ENCODE assay signal across 12 mouse cellular contexts in genomic region chr4:102256170-102256960, GRCm38 (mm10).
DNase-seq lines count a peak whose midpoint lies in the region; ATAC-seq lines count a peak whose summit lies in the region.
"Had no signal": no experiment of that assay in that cellular context is flagged by ENCODE, and none has a peak within 500 bp of the region (broad histone marks: within the 10 kb centered on the region; RNA-seq: fewer than 3 reads in every experiment).

No protein-coding gene starts in this region.

- peaks cover 4 to 8% of the 10 kb centered on the region in 2 experiments; a peak in 1 of 4 replicates for H3K4me1 ChIP-seq in heart, embryonic 14.5 days (ENCODE audit: control insufficient read depth in 2 of 2, insufficient read depth in 2 of 2, low read length in 2 of 2)
- peaks cover 13% of the 10 kb centered on the region for H3K4me1 ChIP-seq in forebrain, embryonic 16.5 days (replicated peaks; ENCODE audit: control insufficient read depth, insufficient read depth, low read length)
- H3K4me1 ChIP-seq in midbrain, embryonic 14.5 days (ENCODE audit: control insufficient read depth, insufficient read depth, low read length): peaks cover 23% of the 10 kb centered on the region

- H3K9me3 ChIP-seq in heart, embryonic 14.5 days (ENCODE audit: control insufficient read depth, low read length): no peaks in the 10 kb centered on the region
- H3K9me3 ChIP-seq in forebrain, embryonic 16.5 days (ENCODE audit: control insufficient read depth, low read length): no peaks in the 10 kb centered on the region
- H3K9me3 ChIP-seq in midbrain, embryonic 14.5 days (ENCODE audit: control insufficient read depth, low read length): no peaks in the 10 kb centered on the region

- no peaks in the 10 kb centered on the region for H3K27me3 ChIP-seq in heart, embryonic 14.5 days (ENCODE audit: control insufficient read depth, insufficient read depth, low read length)
- H3K27me3 ChIP-seq in forebrain, embryonic 16.5 days (replicated peaks; ENCODE audit: control insufficient read depth, insufficient read depth, low read length): no peaks in the 10 kb centered on the region
- no peaks in the 10 kb centered on the region for H3K27me3 ChIP-seq in midbrain, embryonic 14.5 days (ENCODE audit: control insufficient read depth, insufficient read depth, low read length)

- no peaks in the 10 kb centered on the region for H3K36me3 ChIP-seq in heart, embryonic 14.5 days (ENCODE audit: control insufficient read depth, insufficient read depth, low read length)
- H3K36me3 ChIP-seq in forebrain, embryonic 16.5 days (ENCODE audit: control insufficient read depth, insufficient read depth): no peaks in the 10 kb centered on the region
- H3K36me3 ChIP-seq in midbrain, embryonic 14.5 days (ENCODE audit: control insufficient read depth, insufficient read depth, low read length): no peaks in the 10 kb centered on the region

- H3K27ac ChIP-seq in heart, embryonic 14.5 days (replicated peaks in 1 of 2; ENCODE audit: control insufficient read depth in 1 of 2, insufficient read depth in 1 of 2, low read depth in 2 of 2, low read length in 2 of 2): peak overlapping the region; percentile 64 to 74; a peak in 3 of 4 replicates
- H3K27ac ChIP-seq in forebrain, embryonic 16.5 days (ENCODE audit: low read length): no peak overlapping the region
- H3K27ac ChIP-seq in midbrain, embryonic 14.5 days (replicated peaks; ENCODE audit: low read depth, low read length): no peak overlapping the region
- H3K27ac ChIP-seq: liver, embryonic 14.5 days had no signal

- H3K9ac ChIP-seq in heart, embryonic 14.5 days (ENCODE audit: low read length): peak overlapping the region; percentile 76
- H3K9ac ChIP-seq in forebrain, embryonic 16.5 days (replicated peaks; ENCODE audit: low read depth, low read length): no peak overlapping the region
- H3K9ac ChIP-seq in midbrain, embryonic 14.5 days (replicated peaks; ENCODE audit: low read length): no peak overlapping the region; the same call in 1 of the 2 replicates
- H3K9ac ChIP-seq: liver, embryonic 14.5 days had no signal

- WGBS in heart, embryonic 14.5 days: 30% methylated on average over 6 of the region's 6 CpGs
- 61% methylated on average over 6 of the region's 6 CpGs for WGBS in forebrain, embryonic 16.5 days
- WGBS in midbrain, embryonic 14.5 days: 64% methylated on average over 6 of the region's 6 CpGs

- no peak for DNase-seq in heart, adult 9 months (ENCODE audit: low spot score in 2 of 2)
- DNase-seq in brain, adult 2 months (ENCODE audit: low read depth, low spot score): peak; percentile 57
- DNase-seq in midbrain, embryonic 14.5 days: no peak
- DNase-seq in thymus, postnatal 4 days: no peak
- no peak for DNase-seq in right cerebral cortex, postnatal 10 days (ENCODE audit: low spot score in 2 of 2)
- DNase-seq: embryo, embryonic 11 days; kidney, adult 2 months; retina, postnatal 1 day had no signal

- peak overlapping the region; percentile 74 for H3K4me2 ChIP-seq in heart, embryonic 14.5 days (ENCODE audit: low read length)
- peak overlapping the region; percentile 45 for H3K4me2 ChIP-seq in forebrain, embryonic 16.5 days (ENCODE audit: low read length)
- H3K4me2 ChIP-seq in midbrain, embryonic 14.5 days (ENCODE audit: low read length): peak overlapping the region; percentile 71

- H3K4me3 ChIP-seq in heart, embryonic 14.5 days (ENCODE audit: control insufficient read depth in 1 of 2, insufficient read depth in 1 of 2, low read depth in 1 of 2, low read length in 2 of 2): peak overlapping the region; percentile 43 to 53; a peak in 3 of 4 replicates
- H3K4me3 ChIP-seq in forebrain, embryonic 16.5 days (replicated peaks; ENCODE audit: low read length): peak overlapping the region; percentile 33
- H3K4me3 ChIP-seq in midbrain, embryonic 14.5 days (replicated peaks; ENCODE audit: low read depth, low read length): peak overlapping the region; percentile 36

- ATAC-seq in heart, embryonic 14.5 days (ENCODE audit: insufficient number of reproducible peaks, insufficient read depth, low FRiP score, low read depth): no peak
- no peak for ATAC-seq in forebrain, embryonic 16.5 days
- no peak for ATAC-seq in midbrain, embryonic 14.5 days (ENCODE audit: low FRiP score, low TSS enrichment)
- no peak for ATAC-seq in megakaryocyte, adult 5-6 weeks (ENCODE audit: poor library complexity, severe bottlenecking)

Comparison
In these comparisons a context has a peak if more than half of its experiments do, and no peak if none do; other contexts are left out.
1. H3K27ac ChIP-seq: peak in heart, embryonic 14.5 days (2 of 2); none in forebrain, embryonic 16.5 days (single experiment) and midbrain, embryonic 14.5 days (single experiment).
2. Peak in every context shown above with its lines, with median percentiles within 50 percentile points of each other: H3K4me2 ChIP-seq and H3K4me3 ChIP-seq.